Mouse (Mus musculus) lung, postnatal 0 days (tissue): ENCODE results near the gene Sucla2. TPM values are rescaled to one million over a fixed set of nuclear protein-coding genes. Genes with fewer than 3 reads are reported as not detected.

Experiments used
- ATAC-seq: fragments of 200-750 bp; cut with Nextera tagmentation; 2 replicates; pipeline ENCODE4 v1.8.0; 2017; ENCODE audit warnings: moderate library complexity
- DNase-seq: peaks from one replicate; pipeline ENCODE4 v3.0.0-alpha.2; 2016; ENCODE audit warnings: low spot score
- H3K27ac ChIP-seq: fragments of 300-500 bp; sonication (generic); 2 replicates; pipeline ENCODE4 v1.5.1; 2014; ENCODE audit warnings: antibody characterized with exemption, mild to moderate bottlenecking, low read length, mixed read lengths
- H3K27me3 ChIP-seq: fragments of 300-500 bp; sonication (generic); replicated peaks from 2 replicates; pipeline ENCODE4 v1.6.1; 2014; ENCODE audit warnings: low read length, mixed read lengths; ENCODE audit not compliant: insufficient read depth
- H3K36me3 ChIP-seq: fragments of 300-500 bp; sonication (generic); 2 replicates; pipeline ENCODE4 v1.6.1; 2014; ENCODE audit warnings: low read length, mixed read lengths; ENCODE audit not compliant: insufficient read depth
- H3K4me1 ChIP-seq: fragments of 300-500 bp; sonication (generic); 2 replicates; pipeline ENCODE4 v1.6.1; 2014; ENCODE audit warnings: antibody characterized with exemption, low read depth, low read length, mixed read lengths; ENCODE audit not compliant: insufficient read depth
- H3K4me2 ChIP-seq: fragments of 300-500 bp; sonication (generic); replicated peaks from 2 replicates; pipeline ENCODE4 v1.6.1; 2014; ENCODE audit warnings: low read depth, mild to moderate bottlenecking, low read length, moderate library complexity, mixed read lengths
- H3K4me3 ChIP-seq: fragments of 300-500 bp; sonication (generic); 2 replicates; pipeline ENCODE4 v1.5.1; 2014; ENCODE audit warnings: low read depth, low read length
- H3K9ac ChIP-seq: fragments of 300-500 bp; sonication (generic); replicated peaks from 2 replicates; pipeline ENCODE4 v1.6.1; 2014; ENCODE audit warnings: low read depth, mild to moderate bottlenecking
- H3K9me3 ChIP-seq: fragments of 300-500 bp; sonication (generic); 2 replicates; pipeline ENCODE4 v1.6.1; 2016; ENCODE audit warnings: low read length, mixed read lengths
- CTCF ChIP-seq: IDR thresholded peaks from 2 replicates; pipeline ENCODE4 v1.5.1; 2016; ENCODE audit warnings: antibody characterized with exemption, mild to moderate bottlenecking
- EP300 ChIP-seq: IDR thresholded peaks from 2 replicates; pipeline ENCODE4 v1.6.1; 2016; ENCODE audit warnings: antibody characterized with exemption, mild to moderate bottlenecking, control low read depth
- WGBS: fragments of 180-500 bp; shearing (Covaris S2); extraction: QIAGEN DNeasy Blood & Tissue Kit; methylation state at CpG from one replicate; pipeline ENCODE4 v1.1.7; 2014; 5-methylcytosine and 5-hydroxymethylcytosine counted together
- polyA plus RNA-seq: library from polyadenylated mRNA; unstranded; fragments of >200 nt; fragmentation: Nextera tagmentation; extraction: Ambion mirVana; gene quantifications from 2 replicates; pipeline ENCODE4 v1.2.1, GENCODE M21; 2015

Gene Sucla2
- polyA plus RNA-seq, 1 experiment from 2014 or later, result 80.2 TPM

DNA sequence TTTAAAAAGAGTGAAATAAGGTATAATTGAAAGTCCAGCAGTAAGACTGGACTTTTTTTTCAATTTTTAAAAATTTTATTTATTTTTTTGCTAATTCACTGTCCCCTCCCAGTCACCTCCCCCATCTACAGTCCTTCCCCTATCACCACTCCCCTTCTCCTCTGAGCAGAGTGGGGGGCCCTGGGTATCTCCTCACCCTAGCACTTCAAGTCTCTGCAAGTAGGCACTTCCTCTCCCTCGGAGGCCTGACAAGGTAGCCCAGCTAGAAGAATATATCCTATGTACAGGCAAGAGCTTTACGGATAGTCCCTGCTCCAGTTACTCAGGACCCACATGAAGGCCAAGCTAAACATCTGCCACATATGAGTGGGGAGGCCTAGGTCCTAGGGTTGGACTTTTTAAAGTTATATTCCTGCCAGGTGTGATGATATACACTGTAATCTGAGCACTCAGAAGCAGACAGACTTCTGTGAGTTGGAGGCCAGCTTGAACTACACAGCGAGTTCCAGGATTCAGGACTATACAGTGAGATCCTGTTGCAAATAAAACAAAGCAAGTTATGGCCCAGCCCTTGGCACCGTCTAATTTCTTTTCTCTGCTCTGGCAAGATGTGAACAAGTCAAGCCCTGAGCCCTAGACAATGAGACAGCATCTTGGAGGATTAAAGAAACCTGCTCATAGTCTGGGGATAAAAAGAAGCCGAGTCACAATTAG, 41.4 kb upstream of the Sucla2 start:
- 68% methylated on average over 5 of the region's 5 CpGs for WGBS
- no peak for ATAC-seq
- no peak for DNase-seq

DNA sequence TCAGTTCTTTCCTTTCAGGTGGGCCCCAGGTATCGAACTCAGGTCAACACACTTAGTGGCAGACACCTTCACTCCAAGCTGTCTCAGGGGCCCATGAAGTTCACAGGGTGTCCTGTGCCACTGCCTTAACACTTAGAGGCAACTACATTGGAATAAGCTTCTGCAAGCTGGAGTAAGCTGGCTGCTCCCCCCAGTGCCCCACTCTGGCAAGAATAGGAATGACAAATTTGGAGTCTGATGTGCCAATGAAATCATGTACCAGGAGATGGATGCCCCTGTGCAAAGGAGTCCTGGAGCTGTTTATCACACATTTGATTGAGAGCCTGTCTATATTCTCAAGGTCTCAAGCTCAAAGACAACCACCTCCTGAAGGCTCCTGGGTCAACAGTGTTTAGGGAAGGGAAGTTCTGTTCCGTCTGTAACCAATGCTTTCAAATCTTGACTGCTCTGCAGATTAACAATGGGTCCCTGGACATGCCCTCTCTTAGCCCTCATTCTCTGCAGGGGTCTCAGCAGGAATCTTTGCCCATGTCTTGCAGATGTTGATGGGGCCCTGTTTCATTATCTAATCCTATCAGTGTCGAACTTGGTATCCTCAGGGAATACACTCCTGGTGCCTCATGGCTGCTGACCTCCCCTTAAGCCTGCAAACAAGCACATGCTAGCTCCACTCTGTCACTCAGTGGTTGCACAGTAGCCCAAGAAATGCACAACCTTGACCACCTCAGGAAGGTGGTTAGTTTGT, 40.6 kb upstream of the Sucla2 start:
- no peak for ATAC-seq
- DNase-seq, result no peak
- no peaks in the 10 kb centered on the region for H3K36me3 ChIP-seq
- H3K27me3 ChIP-seq, result no peaks in the 10 kb centered on the region
- no peaks in the 10 kb centered on the region for H3K4me1 ChIP-seq
- no peaks in the 10 kb centered on the region for H3K9me3 ChIP-seq
- no peak overlapping the region for H3K9ac ChIP-seq
- H3K4me2 ChIP-seq, result no peak overlapping the region
- WGBS, result 62% methylated on average over 3 of the region's 3 CpGs
- TF ChIP-seq EP300, result no peak
- peak; percentile 36 for TF ChIP-seq CTCF
- no peak overlapping the region for H3K4me3 ChIP-seq
- no peak overlapping the region for H3K27ac ChIP-seq

More for the DNA sequence above, 41.4 kb upstream of the Sucla2 start:
- no peak for TF ChIP-seq CTCF
- TF ChIP-seq EP300, result no peak
- Histone ChIP-seq H3K4me1 (no peaks in the 10 kb centered on the region), H3K36me3 (no peaks in the 10 kb centered on the region), H3K4me3 (no peak overlapping the region), H3K4me2 (no peak overlapping the region), H3K27ac (no peak overlapping the region), H3K9ac (no peak overlapping the region), H3K27me3 (no peaks in the 10 kb centered on the region), H3K9me3 (no peaks in the 10 kb centered on the region)

DNA sequence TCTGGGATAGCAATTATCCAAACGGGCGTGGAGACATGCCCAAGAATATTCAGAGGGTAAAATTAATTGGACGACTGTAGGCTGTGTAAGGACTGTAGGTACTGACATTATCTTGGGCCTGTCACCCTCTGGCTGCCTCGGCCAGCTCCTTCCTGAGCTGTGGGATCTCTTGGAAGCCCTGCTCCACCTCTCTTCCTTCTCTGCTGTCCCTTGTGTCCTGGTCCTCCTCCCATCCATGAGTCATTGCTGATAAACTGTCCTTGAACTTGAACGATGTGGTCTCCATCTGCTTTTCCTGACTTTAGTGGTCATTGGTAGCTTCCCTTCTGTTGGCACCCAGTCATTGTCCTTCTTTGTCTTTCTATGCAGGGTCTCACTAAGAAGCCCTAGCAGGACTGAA, 38.5 kb upstream of the Sucla2 start:
- WGBS, result 62% methylated on average over 5 of the region's 5 CpGs
- H3K4me3 ChIP-seq, result no peak overlapping the region
- no peak overlapping the region for H3K27ac ChIP-seq
- DNase-seq (no peak), ATAC-seq (no peak)
- H3K9ac ChIP-seq, result no peak overlapping the region
- TF ChIP-seq CTCF, result no peak
- no peak overlapping the region for H3K4me2 ChIP-seq
- H3K4me1 ChIP-seq, result no peaks in the 10 kb centered on the region
- H3K36me3 ChIP-seq, result no peaks in the 10 kb centered on the region
- no peaks in the 10 kb centered on the region for H3K27me3 ChIP-seq
- peaks cover 3% of the 10 kb centered on the region; the same call in 1 of the 2 replicates for H3K9me3 ChIP-seq

DNA sequence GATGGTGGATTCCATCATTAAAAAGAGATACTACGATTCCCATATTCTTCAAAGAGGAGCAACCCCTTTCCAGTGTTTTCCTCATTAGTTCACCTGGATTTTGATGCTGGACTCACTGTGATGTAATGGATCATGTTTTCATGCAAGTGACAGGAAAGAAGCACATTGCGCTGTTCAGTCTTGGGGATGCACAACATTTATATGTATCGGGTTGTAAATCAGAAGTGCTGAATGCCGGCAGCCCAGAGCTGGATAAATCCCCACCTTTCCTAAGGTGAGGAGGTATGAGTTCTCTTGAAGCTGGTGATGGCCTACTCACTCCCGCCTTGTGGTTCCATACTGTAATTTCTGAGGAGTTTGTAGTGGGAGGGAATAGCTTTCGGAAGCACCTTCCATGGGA, 31.8 kb upstream of the Sucla2 start:
- no peak for ATAC-seq
- DNase-seq, result no peak
- Histone ChIP-seq H3K36me3 (no peaks in the 10 kb centered on the region), H3K4me3 (no peak overlapping the region), H3K4me2 (no peak overlapping the region), H3K4me1 (no peaks in the 10 kb centered on the region), H3K27me3 (no peaks in the 10 kb centered on the region), H3K9ac (no peak overlapping the region), H3K27ac (no peak overlapping the region), H3K9me3 (peaks cover 3% of the 10 kb centered on the region; the same call in 1 of the 2 replicates)
- 90% methylated on average over 6 of the region's 6 CpGs for WGBS
- TF ChIP-seq EP300 (no peak), CTCF (no peak)

DNA sequence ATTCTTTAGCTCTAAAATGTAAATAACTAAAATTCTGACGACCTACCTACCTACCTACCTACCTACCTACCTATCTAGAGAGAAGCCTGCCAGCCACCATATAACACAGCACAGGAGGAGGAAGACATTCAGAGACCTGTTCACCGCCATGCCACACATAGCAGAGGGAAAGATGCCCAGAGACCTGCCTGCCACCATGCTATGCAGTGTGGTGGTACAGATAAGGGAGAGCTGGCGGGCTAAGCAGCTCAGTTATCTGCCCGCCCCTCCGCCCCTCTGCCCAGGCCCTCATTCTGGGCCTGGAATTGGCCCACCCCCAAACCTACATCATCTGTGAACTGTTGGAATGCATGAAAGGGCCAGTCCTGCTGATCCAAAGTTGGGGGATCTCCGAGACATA, 31.0 kb upstream of the Sucla2 start:
- Histone ChIP-seq H3K4me1 (no peaks in the 10 kb centered on the region), H3K27me3 (no peaks in the 10 kb centered on the region), H3K4me2 (no peak overlapping the region), H3K4me3 (no peak overlapping the region), H3K36me3 (no peaks in the 10 kb centered on the region), H3K9me3 (peaks cover 3% of the 10 kb centered on the region; the same call in 1 of the 2 replicates), H3K27ac (no peak overlapping the region), H3K9ac (no peak overlapping the region)
- 63% methylated on average over 6 of the region's 6 CpGs for WGBS
- ATAC-seq (no peak), DNase-seq (no peak)
- TF ChIP-seq EP300, result no peak
- no peak for TF ChIP-seq CTCF

DNA sequence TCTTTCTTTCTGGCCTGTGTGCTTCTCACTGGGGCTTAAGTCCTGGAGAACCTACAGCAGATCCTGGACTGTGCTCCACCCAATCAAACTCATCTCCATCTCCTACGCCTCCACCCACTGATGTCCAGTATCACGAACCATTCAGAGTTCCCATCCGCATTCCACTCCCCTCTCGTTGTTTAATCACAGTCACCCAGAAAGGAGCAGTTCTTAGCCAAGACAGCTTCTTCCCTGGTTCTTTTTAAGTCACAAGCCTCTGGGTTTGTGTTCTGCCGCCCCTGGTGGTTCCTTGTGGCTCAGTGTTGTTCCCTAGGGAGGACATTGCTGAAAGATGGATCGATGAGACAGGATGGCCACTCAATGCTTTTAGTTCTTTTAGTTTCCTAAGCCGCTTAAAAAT, 29.4 kb upstream of the Sucla2 start:
- no peak overlapping the region for H3K9ac ChIP-seq

More for the DNA sequence above, 29.4 kb upstream of the Sucla2 start:
- ATAC-seq (0 out of 2 replicates have a peak, but pooled peaks have one; percentile 3), DNase-seq (no peak)
- Histone ChIP-seq H3K36me3 (no peaks in the 10 kb centered on the region), H3K4me2 (no peak overlapping the region), H3K9me3 (peaks cover 3% of the 10 kb centered on the region; the same call in 1 of the 2 replicates), H3K4me3 (no peak overlapping the region), H3K27ac (no peak overlapping the region), H3K27me3 (no peaks in the 10 kb centered on the region), H3K4me1 (no peaks in the 10 kb centered on the region)
- TF ChIP-seq CTCF, result peak; percentile 38; the same call in 1 of the 2 replicates
- TF ChIP-seq EP300, result no peak
- WGBS, result 69% methylated on average over 7 of the region's 7 CpGs
